Mouse (Mus musculus) CH12.LX (cell line): ENCODE measurements around the gene Atp7a. TPM values are rescaled to one million over a fixed set of nuclear protein-coding genes. Genes with fewer than 3 reads are reported as not detected.

ENCODE experiments used
- DNase-seq: peaks from one replicate; pipeline ENCODE4 v3.0.0-alpha.2; 2013; ENCODE audit errors: extremely low read depth
- H3K27ac ChIP-seq: 2 replicates; pipeline ENCODE4 v1.5.1; 2012; ENCODE audit warnings: low read depth, mild to moderate bottlenecking, control low read depth, moderate library complexity; ENCODE audit not compliant: insufficient read depth
- H3K27me3 ChIP-seq: replicated peaks from 2 replicates; pipeline ENCODE3; 2012; ENCODE audit warnings: inconsistent platforms
- H3K36me3 ChIP-seq, 2 experiments: replicated peaks in 1 of 2; 2 replicates each; pipeline versions ENCODE3 to v1.6.1; 2012; ENCODE audit warnings: inconsistent platforms in 1 of 2, low read length in 1 of 2, mild to moderate bottlenecking in 1 of 2, mixed read lengths in 1 of 2, moderate library complexity in 1 of 2; ENCODE audit not compliant: control insufficient read depth in 1 of 2, insufficient read depth in 1 of 2
- H3K4me1 ChIP-seq, 2 experiments: 2 replicates each; pipeline ENCODE4 v1.6.1; 2012; ENCODE audit warnings: inconsistent platforms in 1 of 2, moderate library complexity in 1 of 2; ENCODE audit not compliant: insufficient read depth in 2 of 2, control insufficient read depth in 1 of 2
- H3K4me2 ChIP-seq: 2 replicates; pipeline ENCODE4 v1.6.1; 2012; ENCODE audit warnings: low read depth, mild to moderate bottlenecking, control low read depth; ENCODE audit not compliant: poor library complexity, insufficient read depth, severe bottlenecking
- H3K4me3 ChIP-seq, 3 experiments: fragments of 150-350 bp in 1 of 3; sonication (generic) in 1 of 3; replicated peaks in 1 of 3; 2 replicates each; pipeline versions ENCODE3 to v1.5.1; 2011 to 2012; ENCODE audit warnings: low read depth in 2 of 3, low read length in 2 of 3, mild to moderate bottlenecking in 2 of 3, moderate library complexity in 2 of 3, control low read depth in 1 of 3, improper control_type of control experiment in 1 of 3, inconsistent platforms in 1 of 3, mixed read lengths in 1 of 3; ENCODE audit not compliant: poor library complexity in 1 of 3
- H3K79me2 ChIP-seq: replicated peaks from 2 replicates; pipeline ENCODE4 v1.6.1; 2012; ENCODE audit warnings: mild to moderate bottlenecking, moderate library complexity; ENCODE audit not compliant: control insufficient read depth, poor library complexity, insufficient read depth, severe bottlenecking; ENCODE audit errors: extremely low read depth
- H3K9ac ChIP-seq: 2 replicates; pipeline ENCODE4 v1.6.1; 2012; ENCODE audit warnings: low read depth, mild to moderate bottlenecking, control low read depth, moderate library complexity; ENCODE audit not compliant: insufficient read depth
- H3K9me3 ChIP-seq: replicated peaks from 2 replicates; pipeline ENCODE3; 2012; ENCODE audit warnings: low read length, inconsistent platforms, mixed read lengths
- BHLHE40 ChIP-seq: IDR thresholded peaks from 2 replicates; pipeline ENCODE4 v1.6.1; 2011; ENCODE audit warnings: mild to moderate bottlenecking, low read depth, low read length, improper control_type of control experiment
- CHD1 ChIP-seq: IDR thresholded peaks from 2 replicates; pipeline ENCODE4 v1.6.1; 2012; ENCODE audit warnings: low read depth, low read length, improper control_type of control experiment, inconsistent platforms
- CHD2 ChIP-seq: IDR thresholded peaks from 2 replicates; pipeline ENCODE4 v1.6.1; 2011; ENCODE audit warnings: low read length, improper control_type of control experiment
- CTCF ChIP-seq, 2 experiments: IDR thresholded peaks in 1 of 2; conservative IDR thresholded peaks in 1 of 2; 2 replicates each; pipeline ENCODE4 v1.5.1; 2011 to 2012; ENCODE audit warnings: low read depth in 2 of 2, low read length in 2 of 2, improper control_type of control experiment in 1 of 2, inconsistent platforms in 1 of 2, mild to moderate bottlenecking in 1 of 2, moderate library complexity in 1 of 2
- E2F4 ChIP-seq: IDR thresholded peaks from 2 replicates; pipeline ENCODE4 v1.6.1; 2011; ENCODE audit warnings: low read depth, low read length, improper control_type of control experiment; ENCODE audit not compliant: insufficient replicate concordance
- ELF1 ChIP-seq: IDR thresholded peaks from 2 replicates; pipeline ENCODE4 v1.6.1; 2014; ENCODE audit warnings: low read depth, mild to moderate bottlenecking, inconsistent platforms, low read length, improper control_type of control experiment
- EP300 ChIP-seq: IDR thresholded peaks from 2 replicates; pipeline ENCODE4 v1.6.1; 2011; ENCODE audit warnings: low read length, improper control_type of control experiment
- ETS1 ChIP-seq: conservative IDR thresholded peaks from 2 replicates; pipeline ENCODE4 v1.6.1; 2012; ENCODE audit warnings: low read depth, mild to moderate bottlenecking, inconsistent platforms, low read length, improper control_type of control experiment, moderate library complexity
- GABPA ChIP-seq: IDR thresholded peaks from 2 replicates; pipeline ENCODE4 v1.6.1; 2012; ENCODE audit warnings: low read depth, low read length, improper control_type of control experiment, inconsistent platforms; ENCODE audit not compliant: insufficient replicate concordance
- HCFC1 ChIP-seq: IDR thresholded peaks from 2 replicates; pipeline ENCODE4 v1.6.1; 2012; ENCODE audit warnings: low read depth, mild to moderate bottlenecking, inconsistent platforms, low read length, improper control_type of control experiment
- IRF4 ChIP-seq: IDR thresholded peaks from 2 replicates; pipeline ENCODE4 v1.6.1; 2014; ENCODE audit warnings: low read depth, mild to moderate bottlenecking, inconsistent platforms, low read length, improper control_type of control experiment
- JUN ChIP-seq: IDR thresholded peaks from 2 replicates; pipeline ENCODE4 v1.6.1; 2011; ENCODE audit warnings: low read depth, mild to moderate bottlenecking, low read length, improper control_type of control experiment, moderate library complexity; ENCODE audit not compliant: insufficient read depth
- JUND ChIP-seq: conservative IDR thresholded peaks from 2 replicates; pipeline ENCODE4 v1.6.1; 2011; ENCODE audit warnings: low read depth, low read length, improper control_type of control experiment
- KAT2A ChIP-seq: IDR thresholded peaks from 2 replicates; pipeline ENCODE4 v1.6.1; 2012; ENCODE audit warnings: low read length, improper control_type of control experiment, inconsistent platforms; ENCODE audit not compliant: insufficient replicate concordance
- MAFK ChIP-seq: IDR thresholded peaks from 2 replicates; pipeline ENCODE4 v1.6.1; 2011; ENCODE audit warnings: low read length, improper control_type of control experiment; ENCODE audit not compliant: insufficient replicate concordance
- MAX ChIP-seq: IDR thresholded peaks from 2 replicates; pipeline ENCODE4 v1.6.1; 2011; ENCODE audit warnings: low read length, improper control_type of control experiment
- MAZ ChIP-seq: IDR thresholded peaks from 2 replicates; pipeline ENCODE4 v1.6.1; 2012; ENCODE audit warnings: low read depth, mild to moderate bottlenecking, inconsistent platforms, low read length, improper control_type of control experiment, moderate library complexity
- MEF2A ChIP-seq: IDR thresholded peaks from 2 replicates; pipeline ENCODE4 v1.6.1; 2014; ENCODE audit warnings: low read depth, mild to moderate bottlenecking, inconsistent platforms, low read length, improper control_type of control experiment, borderline replicate concordance
- MXI1 ChIP-seq: IDR thresholded peaks from 2 replicates; pipeline ENCODE4 v1.6.1; 2011; ENCODE audit warnings: mild to moderate bottlenecking, low read depth, low read length, improper control_type of control experiment
- MYC ChIP-seq: IDR thresholded peaks from 2 replicates; pipeline ENCODE4 v1.6.1; 2011; ENCODE audit warnings: low read depth, mild to moderate bottlenecking, improper control_type of control experiment, low read length
- NELFE ChIP-seq: IDR thresholded peaks from 2 replicates; pipeline ENCODE4 v1.6.1; 2011; ENCODE audit warnings: low read depth, low read length, improper control_type of control experiment
- NRF1 ChIP-seq: IDR thresholded peaks from 2 replicates; pipeline ENCODE4 v1.6.1; 2014; ENCODE audit warnings: low read depth, mild to moderate bottlenecking, inconsistent platforms, low read length, improper control_type of control experiment, moderate library complexity
- PAX5 ChIP-seq: IDR thresholded peaks from 2 replicates; pipeline ENCODE4 v1.6.1; 2012; ENCODE audit warnings: low read length, inconsistent platforms, mixed read lengths
- POLR2A ChIP-seq: IDR thresholded peaks from 2 replicates; pipeline ENCODE4 v1.6.1; 2011; ENCODE audit warnings: low read depth, mild to moderate bottlenecking, improper control_type of control experiment, low read length
- POLR2AphosphoS2 ChIP-seq: IDR thresholded peaks from 2 replicates; pipeline ENCODE4 v1.6.1; 2011; ENCODE audit warnings: low read depth, low read length, improper control_type of control experiment
- RAD21 ChIP-seq: IDR thresholded peaks from 2 replicates; pipeline ENCODE4 v1.6.1; 2011; ENCODE audit warnings: low read depth, mild to moderate bottlenecking, low read length, improper control_type of control experiment, moderate library complexity
- RCOR1 ChIP-seq: conservative IDR thresholded peaks from 2 replicates; pipeline ENCODE4 v1.6.1; 2012; ENCODE audit warnings: low read depth, mild to moderate bottlenecking, inconsistent platforms, low read length, improper control_type of control experiment
- SIN3A ChIP-seq: IDR thresholded peaks from 2 replicates; pipeline ENCODE4 v1.6.1; 2012; ENCODE audit warnings: low read length, improper control_type of control experiment, inconsistent platforms
- SMC3 ChIP-seq: IDR thresholded peaks from 2 replicates; pipeline ENCODE4 v1.6.1; 2011; ENCODE audit warnings: low read depth, low read length, improper control_type of control experiment
- TBP ChIP-seq: conservative IDR thresholded peaks from 2 replicates; pipeline ENCODE4 v1.6.1; 2011; ENCODE audit warnings: low read depth, low read length, improper control_type of control experiment
- TCF12 ChIP-seq: IDR thresholded peaks from 2 replicates; pipeline ENCODE4 v1.6.1; 2014; ENCODE audit warnings: low read depth, mild to moderate bottlenecking, inconsistent platforms, low read length, improper control_type of control experiment
- UBTF ChIP-seq: IDR thresholded peaks from 2 replicates; pipeline ENCODE4 v1.6.1; 2012; ENCODE audit warnings: low read depth, mild to moderate bottlenecking, inconsistent platforms, low read length, improper control_type of control experiment, moderate library complexity
- USF1 ChIP-seq: IDR thresholded peaks from 2 replicates; pipeline ENCODE4 v1.6.1; 2014; ENCODE audit warnings: low read depth, mild to moderate bottlenecking, inconsistent platforms, low read length, improper control_type of control experiment
- USF2 ChIP-seq: conservative IDR thresholded peaks from 2 replicates; pipeline ENCODE4 v1.6.1; 2011; ENCODE audit warnings: low read depth, low read length, improper control_type of control experiment
- ZC3H11A ChIP-seq: IDR thresholded peaks from 2 replicates; pipeline ENCODE4 v1.6.1; 2012; ENCODE audit warnings: low read depth, mild to moderate bottlenecking, inconsistent platforms, low read length, improper control_type of control experiment
- ZKSCAN1 ChIP-seq: IDR thresholded peaks from 2 replicates; pipeline ENCODE4 v1.6.1; 2012; ENCODE audit warnings: low read depth, inconsistent platforms, low read length, improper control_type of control experiment, borderline replicate concordance
- ZMIZ1 ChIP-seq: IDR thresholded peaks from 2 replicates; pipeline ENCODE4 v1.6.1; 2012; ENCODE audit warnings: low read depth, mild to moderate bottlenecking, inconsistent platforms, low read length, improper control_type of control experiment
- ZNF384 ChIP-seq: IDR thresholded peaks from 2 replicates; pipeline ENCODE4 v1.6.1; 2012; ENCODE audit warnings: low read depth, low read length, improper control_type of control experiment, inconsistent platforms
- dilution Hi-C: fragments of 300-500 bp; cut with MboI; formaldehyde crosslinking; loops from 2 replicates; pipeline ENCODE4 v1.14.3; 2020; ENCODE audit warnings: low sequenced_read_pairs; ENCODE audit not compliant: extremely low pct_unique_long_range_greater_than_20kb, extremely low pct_ligation_motif_present
- in situ Hi-C: fragments of 300-500 bp; cut with MboI; formaldehyde crosslinking; loops from 3 replicates; pipeline ENCODE4 v1.14.3; 2019; ENCODE audit warnings: low sequenced_read_pairs, low pct_ligation_motif_present, low pct_unique_long_range_greater_than_20kb, mixed read lengths
- polyA plus RNA-seq: library from polyadenylated mRNA; unstranded; fragments of >175 nt; gene quantifications from 2 replicates; pipeline ENCODE4 v1.2.1, GENCODE M21; 2012; ENCODE audit warnings: low read depth; ENCODE audit not compliant: insufficient read length
- total RNA-seq, 2 experiments: library from RNA; depleted of rRNA; stranded (reverse); fragments of 300-350 nt in 1 of 2; fragments of >200 nt in 1 of 2; gene quantifications; 2 replicates each; pipeline ENCODE4 v1.2.3; 2012 to 2014

Gene Atp7a
- total and polyA plus RNA-seq, 3 experiments: 2.2 to 5.4 (median 4.0) TPM

DNA sequence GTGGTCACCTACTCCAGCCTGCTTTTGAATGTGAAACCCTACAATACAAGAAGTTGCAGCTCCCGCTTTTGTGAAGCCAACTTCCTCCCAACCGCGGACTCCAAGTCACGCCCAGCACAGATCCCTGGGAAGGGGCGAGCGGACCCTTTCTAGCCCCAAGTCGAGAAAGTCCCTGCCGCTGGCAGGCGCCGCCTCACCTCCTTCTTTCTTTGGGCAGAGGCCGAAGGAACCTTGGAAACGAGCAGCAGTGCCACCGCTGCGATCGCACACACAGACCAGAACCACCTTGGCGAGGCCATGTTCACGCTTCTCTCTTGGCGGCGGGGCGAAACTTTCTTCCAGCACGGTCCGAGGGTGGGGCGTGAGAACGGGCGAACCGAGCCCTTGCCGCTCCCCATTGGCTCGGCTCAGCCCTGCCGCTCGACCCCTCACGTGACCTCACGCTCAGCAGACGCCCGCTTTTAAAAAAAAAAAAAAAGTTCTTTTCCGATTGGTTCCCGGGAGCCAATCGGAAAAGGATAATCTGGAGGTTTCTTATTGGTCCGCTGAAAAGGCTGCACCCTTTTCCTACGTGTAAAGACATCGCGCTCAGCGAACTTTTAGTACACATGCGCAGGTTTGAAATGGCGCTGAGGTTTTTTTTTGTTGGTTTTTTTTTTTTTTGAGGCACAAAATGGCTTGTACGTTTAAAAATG, 15.5 kb upstream of the Atp7a start, which contains the start of gene Magt1:
Gene Magt1, minus strand, starts transcription at position 442 of the 695 bp plus-strand sequence.
- H3K4me3 ChIP-seq: peak within 1 kb of the TSS; percentile 64 to 78 (median 72)
- no peak for TF ChIP-seq ETS1
- TF ChIP-seq RAD21: no peak
- peak; percentile 15; the same call in 1 of the 2 replicates for TF ChIP-seq POLR2AphosphoS2
- TF ChIP-seq EP300: no peak
- TF ChIP-seq TCF12: peak; percentile 56; the same call in 1 of the 2 replicates
- peak; percentile 95 for TF ChIP-seq BHLHE40
- TF ChIP-seq CHD1: no peak
- TF ChIP-seq POLR2A: peak; percentile 81
- peak; percentile 77 for TF ChIP-seq MYC
- TF ChIP-seq USF2: peak; percentile 90
- no peak; the same call in 1 of the 2 replicates for TF ChIP-seq SIN3A
- TF ChIP-seq SMC3: no peak
- no peak for TF ChIP-seq JUN
- peak; percentile 10; the same call in 1 of the 2 replicates for TF ChIP-seq MXI1
- no peak for TF ChIP-seq RCOR1
- no peak for TF ChIP-seq UBTF
- peak; percentile 83 for TF ChIP-seq NRF1
- no peak for TF ChIP-seq PAX5
- TF ChIP-seq HCFC1: no peak; the same call in none of the 2 replicates
- 0 out of 2 replicates have a peak, but pooled peaks have one; percentile 7 for TF ChIP-seq JUND
- TF ChIP-seq MAFK: no peak
- TF ChIP-seq E2F4: peak; percentile 72; the same call in 1 of the 2 replicates
- peak; percentile 65; the same call in 1 of the 2 replicates for TF ChIP-seq TBP
- TF ChIP-seq CTCF (conservative IDR thresholded peaks at IDR 0.05 in 1 of 2, IDR thresholded peaks at IDR 0.05 in 1 of 2; ENCODE audit: low read depth in 2 of 2, low read length in 2 of 2): no peak
- TF ChIP-seq MAZ: no peak
- 0 out of 2 replicates have a peak, but pooled peaks have one; percentile 52 for TF ChIP-seq NELFE
- no peak for TF ChIP-seq ZC3H11A
- no peak for TF ChIP-seq CHD2
- TF ChIP-seq MAX: peak; percentile 83
- TF ChIP-seq ZKSCAN1: no peak
- no peak for TF ChIP-seq ELF1
- TF ChIP-seq ZMIZ1: no peak; the same call in 1 of the 2 replicates
- TF ChIP-seq KAT2A: no peak
- peak; percentile 94 for TF ChIP-seq USF1
- TF ChIP-seq IRF4: 0 out of 2 replicates have a peak, but pooled peaks have one; percentile 4
- TF ChIP-seq GABPA: no peak
- TF ChIP-seq ZNF384: peak; percentile 98
- no peak for TF ChIP-seq MEF2A
- TF ChIP-seq, all 38 proteins: peak for 16
- peak within 1 kb of the TSS; percentile 61 for H3K9ac ChIP-seq
- peak within 1 kb of the TSS; percentile 56; the same call in 1 of the 2 replicates for H3K4me2 ChIP-seq
- dilution Hi-C loops: no loop called here
- in situ Hi-C loops: loop anchor here (10.0 kb wide), 1 partner anchor 87 kb away; the partner anchor contains the start of gene Atrx
- peaks cover 0 to 4% of the 10 kb centered on the region in 2 experiments; a peak in 2 of 4 replicates for H3K4me1 ChIP-seq
- H3K79me2 ChIP-seq: peaks cover 31% of the 10 kb centered on the region
- H3K27me3 ChIP-seq: no peaks in the 10 kb centered on the region
- peak within 1 kb of the TSS; percentile 81 for H3K27ac ChIP-seq
- DNase-seq: peak; percentile 85
- peaks cover 0 to 4% of the 10 kb centered on the region in 2 experiments for H3K36me3 ChIP-seq
- no peaks in the 10 kb centered on the region for H3K9me3 ChIP-seq
